Mouse (Mus musculus) neural tube, embryonic 10.5 days (tissue): ENCODE measurements at regions not wholly inside any gene's neighbourhood (a gene's known extent, or its start where the extent isn't known, plus 50 kb on each side); places are given as distances from the start of the nearest gene placed in this dataset.

Source experiments
- DNase-seq: peaks from one replicate; pipeline ENCODE4 v3.0.0-alpha.2; 2017; ENCODE audit warnings: low spot score; ENCODE audit errors: extremely low spot score

- no peak for DNase-seq
These were observed 297.0 kb upstream of the Gm10295 start for GRCm38 (mm10) chr7:71648314-71648713.

- no peak for DNase-seq
These were observed 295.7 kb upstream of the Gm10295 start for GRCm38 (mm10) chr7:71646944-71647343.

DNA sequence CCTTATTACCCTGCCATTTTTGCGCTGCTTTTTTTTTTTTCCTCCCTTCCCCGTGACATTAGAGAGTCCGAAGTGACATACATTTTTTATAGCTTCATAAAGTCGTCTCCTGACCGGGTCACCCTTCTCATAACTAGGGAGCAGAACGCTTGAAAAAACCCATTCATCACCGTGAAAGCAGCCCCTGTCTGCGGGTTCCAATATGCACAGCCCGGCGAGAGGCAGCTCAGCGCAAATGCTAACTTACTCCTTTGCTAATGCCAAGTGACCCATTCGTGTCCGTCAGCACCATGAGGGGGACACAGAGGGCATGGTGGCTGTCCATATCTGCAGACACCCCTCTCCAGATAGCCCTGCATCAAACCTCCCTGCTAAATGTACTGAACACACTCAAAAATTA lies 271.8 kb upstream of the Gm10295 start:
- DNase-seq, result no peak

GRCm38 (mm10) chr7:71603159-71603558 lies 251.9 kb upstream of the Gm10295 start:
- DNase-seq, result no peak

DNA sequence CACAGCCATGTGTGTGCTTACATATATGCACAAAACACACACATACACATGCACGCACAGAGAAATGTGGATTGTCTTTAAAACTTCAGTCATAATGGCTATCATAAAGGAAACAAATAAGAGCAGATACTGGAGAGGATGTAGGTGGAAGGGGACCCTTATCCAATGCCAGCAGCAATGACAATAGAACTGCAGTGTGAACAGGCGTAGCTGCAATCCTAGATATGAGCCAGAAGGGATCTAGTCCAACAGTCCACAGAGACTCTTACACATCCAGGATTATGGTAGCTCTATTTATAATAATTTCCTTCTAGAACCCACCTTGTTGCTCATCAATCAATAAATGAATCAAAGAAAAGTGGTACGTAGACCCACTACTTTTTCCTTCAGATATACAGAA lies 245.5 kb upstream of the Gm10295 start:
- no peak for DNase-seq

DNA sequence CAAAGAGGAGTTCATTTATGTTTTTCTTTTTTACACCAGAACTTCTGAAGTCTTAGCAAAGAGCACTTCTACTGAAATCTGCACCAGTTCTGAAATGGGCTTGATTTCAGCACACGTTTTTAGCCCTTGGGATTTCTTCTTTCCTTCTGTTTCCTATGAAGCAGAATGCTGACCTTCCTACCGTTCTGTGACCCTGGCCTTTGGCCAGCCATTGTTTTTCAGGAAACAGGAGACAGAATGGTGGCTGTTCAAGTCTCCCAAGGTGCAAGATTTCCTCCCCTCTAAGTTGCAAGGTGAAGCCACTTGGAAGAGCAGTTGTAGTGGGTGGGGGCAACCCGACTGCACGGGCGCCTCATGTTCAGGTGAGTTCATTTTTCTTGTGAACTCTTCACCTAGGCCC lies 236.3 kb upstream of the Gm10295 start:
- DNase-seq, result no peak

DNA sequence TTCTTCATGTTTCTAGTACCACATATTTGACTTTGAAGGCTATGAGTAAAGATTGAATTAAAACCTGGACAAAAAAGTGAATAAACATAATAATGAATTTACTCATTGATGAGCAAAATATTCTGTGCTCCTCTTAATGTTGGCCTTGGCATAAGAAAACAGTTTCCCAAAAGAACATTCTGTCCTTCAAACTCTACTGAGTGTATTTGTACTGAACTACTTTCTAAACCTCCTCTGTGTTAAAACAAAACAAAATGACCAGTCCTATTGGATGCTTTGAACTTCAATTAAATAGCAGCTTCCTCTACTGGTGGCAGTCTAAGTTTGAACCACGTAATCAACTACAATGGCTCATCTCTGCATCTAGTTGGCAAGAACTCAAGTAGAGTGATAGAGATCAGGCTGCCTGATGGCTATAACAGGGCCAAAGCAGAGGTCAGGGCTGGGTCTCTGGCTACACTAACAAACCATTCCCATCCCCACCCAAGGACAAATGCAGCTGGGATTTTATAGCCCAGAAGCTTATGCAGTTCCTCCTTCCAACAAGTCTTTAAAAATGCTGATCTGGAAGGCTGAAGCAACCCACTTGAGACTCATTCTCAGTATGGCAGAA lies 232.3 kb upstream of the Gm10295 start:
- DNase-seq, result no peak

GRCm38 (mm10) chr7:71581746-71582145 lies 230.5 kb upstream of the Gm10295 start:
- DNase-seq, result peak; percentile 63

DNA sequence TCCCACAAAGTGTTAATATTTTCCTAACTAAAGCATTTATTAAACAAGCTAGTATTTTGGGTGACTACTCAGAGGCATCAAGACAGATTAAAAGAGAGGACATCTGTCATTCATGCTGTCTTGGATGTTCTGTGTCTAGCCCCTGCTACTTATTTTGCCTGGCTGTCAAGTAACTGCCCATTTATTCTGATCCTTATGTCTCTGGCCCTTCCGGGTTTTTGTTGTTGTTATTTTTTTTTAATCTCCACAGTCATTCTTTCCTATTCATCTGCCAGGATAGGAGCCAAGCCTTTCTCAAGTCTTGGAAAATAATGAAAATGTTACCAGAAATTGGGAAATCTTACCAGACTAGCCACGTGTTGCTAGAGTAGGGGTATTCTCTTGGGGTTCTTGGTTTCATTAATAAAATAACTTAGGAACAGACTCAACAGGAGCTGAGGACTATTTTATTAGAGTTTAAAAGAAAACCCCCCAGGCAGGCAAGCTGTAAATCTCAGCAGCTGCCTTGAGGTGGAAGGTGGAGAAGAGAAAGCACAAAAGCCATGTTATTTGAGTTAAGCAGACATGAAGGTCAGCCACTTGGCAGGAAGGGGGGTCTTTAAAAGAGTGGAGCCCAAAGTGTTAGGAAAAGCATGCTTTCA lies 209.1 kb upstream of the Gm10295 start:
- no peak for DNase-seq

- no peak for DNase-seq
These were observed 205.2 kb upstream of the Gm10295 start for GRCm38 (mm10) chr7:71556473-71556872.

DNA sequence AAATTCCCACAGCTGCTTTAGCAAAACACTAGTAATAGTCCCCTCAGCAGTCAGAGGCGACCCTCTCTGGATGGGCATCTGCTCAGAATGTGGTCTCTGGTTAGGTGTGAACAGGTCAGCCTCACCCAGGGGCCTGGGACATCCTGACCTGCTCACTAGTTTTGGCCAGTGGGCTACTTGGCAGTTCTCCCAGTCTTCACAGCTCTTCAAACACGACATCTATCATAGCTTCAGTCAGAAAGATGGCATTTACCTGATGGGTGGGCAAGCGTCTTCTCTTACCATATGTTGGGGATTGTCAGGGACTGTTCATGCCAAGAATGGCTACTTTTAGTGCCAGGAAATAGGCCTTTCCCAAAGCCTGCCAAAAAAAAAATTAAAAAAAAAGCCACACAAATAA lies 204.2 kb upstream of the Gm10295 start:
- DNase-seq, result no peak

GRCm38 (mm10) chr7:71546606-71547213 lies 195.4 kb upstream of the Gm10295 start:
- no peak for DNase-seq

DNA sequence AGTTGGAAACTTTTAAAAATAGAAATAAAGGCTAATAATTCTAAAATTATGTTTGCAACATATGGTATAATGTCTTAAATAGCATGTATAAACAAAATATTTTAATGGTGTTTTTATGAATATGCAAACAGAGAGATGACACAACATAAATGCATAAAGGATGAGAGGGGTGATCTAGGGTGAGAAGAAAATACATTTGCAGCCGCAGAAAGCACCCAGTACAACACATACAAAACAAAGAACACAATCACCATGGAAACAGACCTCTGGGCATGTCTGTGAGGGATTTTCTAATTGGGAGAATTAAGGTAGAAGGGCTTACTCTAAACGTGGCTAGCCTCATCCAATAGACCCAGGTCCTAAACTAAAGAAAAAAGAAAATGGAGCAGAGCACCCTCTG lies 190.2 kb upstream of the Gm10295 start:
- DNase-seq, result no peak

- no peak for DNase-seq
These were observed 181.8 kb upstream of the Gm10295 start for GRCm38 (mm10) chr7:71533109-71533508.

DNA sequence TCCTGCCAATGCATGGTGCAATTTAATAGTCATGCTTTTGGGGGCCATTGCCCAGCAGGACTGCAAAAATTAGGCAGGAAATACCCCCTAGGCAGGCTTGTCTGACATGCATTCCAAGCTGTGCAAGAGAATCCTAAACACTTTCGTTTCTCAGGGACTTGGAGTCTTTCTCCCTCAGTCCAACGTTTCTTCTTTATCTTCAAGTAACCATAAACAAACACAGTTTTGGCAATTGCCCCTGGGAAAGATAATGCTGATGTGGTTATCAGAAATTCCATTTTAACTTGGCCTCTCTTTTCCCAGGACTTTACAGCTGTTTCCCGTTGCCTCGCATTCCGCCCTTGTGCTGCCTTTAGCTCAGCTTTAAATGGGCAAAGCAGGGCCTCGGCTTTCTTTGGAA lies 180.2 kb upstream of the Gm10295 start:
- DNase-seq, result no peak

GRCm38 (mm10) chr7:71530922-71531321 lies 179.6 kb upstream of the Gm10295 start:
- DNase-seq, result no peak

DNA sequence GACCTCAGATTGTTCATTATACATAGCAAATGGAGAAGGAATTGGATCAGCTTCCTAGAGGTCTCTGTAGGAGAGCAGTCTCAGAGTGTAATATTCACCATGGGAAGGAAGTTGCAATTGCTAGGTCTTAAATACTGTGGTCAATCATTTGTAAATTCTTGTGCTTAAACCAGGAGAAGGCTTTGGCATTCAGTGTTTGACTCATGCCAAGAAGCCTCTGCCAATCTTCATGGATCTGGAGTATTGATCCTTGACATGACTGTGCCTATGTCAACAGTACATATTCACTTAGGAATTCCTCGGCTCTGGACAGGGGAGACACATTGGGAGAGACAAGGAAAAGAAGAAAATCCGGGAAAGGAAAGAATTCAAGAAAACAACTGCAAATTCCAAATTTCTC lies 174.9 kb upstream of the Gm10295 start:
- DNase-seq, result no peak

DNA sequence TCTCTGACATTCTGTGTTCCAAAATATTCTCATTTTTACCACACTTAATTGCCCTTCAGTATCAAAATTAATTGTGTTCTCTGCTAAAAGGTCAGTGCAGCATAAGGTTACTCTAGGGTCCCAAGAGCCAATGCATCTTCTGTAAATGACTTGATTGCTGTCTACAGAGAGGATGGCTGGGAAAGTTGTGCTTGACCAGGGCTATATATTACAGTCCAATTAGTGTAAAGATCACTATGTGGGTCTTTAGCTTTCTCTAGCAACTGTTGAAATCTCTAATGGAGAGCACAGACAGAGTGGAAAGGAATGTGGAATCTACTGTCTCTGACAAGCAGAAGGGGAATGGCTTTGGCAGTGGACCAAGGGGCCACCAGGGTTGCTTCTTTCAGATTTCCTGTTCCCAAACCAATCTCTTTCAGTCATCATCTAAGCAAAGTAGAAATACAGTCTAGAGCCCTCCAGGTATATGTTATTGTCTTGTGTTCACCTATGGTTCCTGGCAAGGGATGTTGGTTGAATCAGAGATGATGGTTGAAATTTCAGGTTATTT lies 173.4 kb upstream of the Gm10295 start:
- DNase-seq, result no peak

GRCm38 (mm10) chr7:71524119-71524518 lies 172.8 kb upstream of the Gm10295 start:
- DNase-seq, result no peak

- DNase-seq, result no peak
These were observed 156.1 kb upstream of the Gm10295 start for GRCm38 (mm10) chr7:71507379-71507778.

- no peak for DNase-seq
These were observed 149.4 kb upstream of the Gm10295 start for GRCm38 (mm10) chr7:71500719-71501118.

DNA sequence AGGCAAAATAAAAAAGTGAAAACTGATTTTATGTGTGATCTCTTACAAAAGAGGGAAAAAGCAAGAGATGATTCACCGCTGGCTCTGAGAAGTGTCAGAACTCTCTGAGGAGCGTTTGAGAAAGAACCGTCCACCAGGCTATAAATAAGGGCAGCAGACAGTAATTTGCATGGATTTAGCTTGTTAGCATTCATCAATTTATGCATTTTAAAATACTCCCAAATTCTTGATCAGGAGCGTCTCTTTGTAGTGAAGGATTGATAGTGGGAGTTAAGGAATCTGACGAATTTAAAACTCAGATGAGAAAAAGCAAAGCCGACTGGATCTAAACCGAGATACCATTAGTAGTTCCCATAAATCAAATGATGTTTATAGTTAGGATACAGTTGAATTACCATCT lies 146.8 kb upstream of the Gm10295 start:
- no peak for DNase-seq

- DNase-seq, result no peak
These were observed 139.8 kb upstream of the Gm10295 start for GRCm38 (mm10) chr7:71491128-71491527.
